Mouse (Mus musculus) 3T3-L1 (cell line): ENCODE results near the gene Gm10295.

Experiments used
- DNase-seq: peaks from one replicate; pipeline ENCODE4 v3.0.0-alpha.2; 2015; ENCODE audit warnings: low read depth, low spot score

Gene Gm10295

DNA sequence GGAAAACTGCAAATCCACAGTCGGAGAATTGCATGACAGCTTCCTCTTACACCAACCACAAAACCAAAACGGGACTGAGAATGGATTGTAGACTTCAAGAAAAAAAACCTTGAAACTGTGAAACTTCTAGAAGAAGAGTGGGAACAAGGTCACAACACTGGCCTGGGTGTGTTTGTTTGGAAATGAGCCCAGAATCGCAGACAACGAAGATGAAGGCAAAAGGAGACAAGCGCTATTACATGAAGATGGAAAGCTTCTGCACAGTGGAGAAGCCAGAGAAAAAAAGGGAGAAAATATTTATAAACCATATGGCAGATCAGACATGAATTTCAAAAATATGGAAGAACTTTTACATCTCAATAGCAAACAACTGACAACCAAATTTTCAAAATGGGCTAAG is 4.3 kb upstream of the Gm10295 start:
- no peak for DNase-seq

DNA sequence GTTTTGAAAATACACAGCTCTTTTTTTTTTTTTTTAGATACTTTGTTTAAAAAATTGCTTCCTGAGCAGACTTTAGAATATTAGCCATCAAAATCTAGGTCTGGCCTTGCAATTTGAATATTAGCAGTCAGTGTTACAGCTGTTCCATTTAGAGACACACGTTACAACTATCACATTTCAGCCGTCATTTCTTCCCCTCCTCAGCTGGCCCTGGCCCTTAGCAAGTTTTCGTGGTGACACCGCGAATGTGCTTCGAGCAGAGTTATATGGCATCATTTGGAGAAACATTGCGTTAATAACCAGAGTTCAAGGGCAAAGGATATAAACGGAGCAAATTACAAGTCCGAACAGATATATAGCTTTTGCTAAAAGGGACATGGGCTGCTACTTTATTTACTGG is 2.4 kb downstream of the Gm10295 start:
- no peak for DNase-seq

DNA sequence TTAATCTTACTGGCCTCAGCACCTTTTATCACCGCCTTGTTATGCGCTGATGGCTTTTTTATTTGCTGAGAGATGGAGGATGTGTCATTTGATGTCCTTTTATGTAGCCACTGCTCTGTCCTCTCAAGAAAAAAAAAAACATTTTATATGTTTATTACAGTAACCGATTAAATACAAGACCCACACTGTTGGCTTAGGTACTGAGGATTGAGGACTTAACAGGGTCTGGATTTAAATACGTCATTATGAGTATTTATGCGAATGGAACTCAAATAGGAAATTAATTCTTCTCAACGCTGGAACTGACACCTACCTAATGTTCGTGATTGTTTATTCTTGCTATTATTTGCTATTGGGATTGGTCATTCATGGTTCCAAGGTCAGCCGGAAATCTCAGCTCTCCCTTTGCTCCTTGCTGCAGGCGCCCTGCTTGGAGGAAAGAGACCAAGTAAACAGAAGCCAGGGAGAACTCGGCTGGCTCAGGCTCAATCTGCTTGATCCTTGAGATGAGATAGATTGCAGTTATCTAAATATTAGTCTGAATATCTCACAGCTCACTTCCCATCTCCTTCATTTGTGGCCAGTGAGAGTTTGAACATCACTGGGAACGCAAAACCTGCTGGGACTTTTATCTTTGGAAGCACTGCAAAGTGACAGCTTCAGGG is 26.2 kb downstream of the Gm10295 start:
- DNase-seq = no peak

DNA sequence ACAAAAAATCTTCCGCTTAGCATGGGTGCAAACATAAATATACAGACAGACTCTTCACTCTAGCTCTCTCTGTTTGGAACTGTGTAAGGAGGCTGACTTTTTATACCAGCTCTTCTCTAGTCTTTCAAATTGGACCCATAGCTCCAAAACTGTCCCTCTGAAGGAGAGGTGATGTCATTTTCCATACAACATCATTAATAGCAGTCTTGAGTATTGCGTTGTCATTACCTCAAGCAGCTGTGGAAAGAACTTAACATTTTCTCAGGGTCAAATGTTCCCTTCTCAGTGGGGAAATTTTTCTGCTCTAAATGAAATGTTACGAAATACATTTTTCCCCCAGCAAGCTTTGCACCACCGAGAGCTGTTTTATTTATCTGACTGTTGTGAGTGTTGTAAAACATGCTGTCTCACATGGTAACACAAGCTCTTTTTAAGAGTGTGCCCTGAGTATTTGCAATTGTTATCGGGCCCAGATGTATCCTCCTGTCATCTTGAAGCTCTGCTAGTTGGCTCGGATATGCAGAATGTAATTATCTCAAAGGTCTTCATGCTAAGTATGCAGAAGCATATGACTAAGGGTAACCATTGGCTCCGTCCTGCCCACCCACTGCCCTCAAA is 38.0 kb downstream of the Gm10295 start:
- DNase-seq = no peak

DNA sequence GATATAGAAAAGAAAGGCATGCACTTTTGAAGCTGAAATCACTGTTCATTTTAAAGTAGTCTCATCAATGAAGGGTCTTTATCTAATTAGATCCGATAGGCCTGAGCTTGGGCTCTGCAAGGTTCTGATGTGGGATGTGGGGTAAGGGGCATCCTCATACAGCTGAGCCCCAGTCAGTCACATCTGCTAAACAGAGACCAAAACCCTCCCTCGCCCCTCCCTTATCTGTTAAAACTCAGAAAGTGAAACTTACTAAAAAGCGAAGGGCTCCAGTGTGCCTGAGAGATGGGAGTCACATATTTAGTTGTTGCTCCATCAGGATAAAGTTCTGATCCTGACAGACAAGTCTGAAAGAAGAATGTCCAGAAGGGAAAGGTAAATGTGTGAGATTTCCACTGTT is 38.9 kb downstream of the Gm10295 start:
- DNase-seq = no peak

DNA sequence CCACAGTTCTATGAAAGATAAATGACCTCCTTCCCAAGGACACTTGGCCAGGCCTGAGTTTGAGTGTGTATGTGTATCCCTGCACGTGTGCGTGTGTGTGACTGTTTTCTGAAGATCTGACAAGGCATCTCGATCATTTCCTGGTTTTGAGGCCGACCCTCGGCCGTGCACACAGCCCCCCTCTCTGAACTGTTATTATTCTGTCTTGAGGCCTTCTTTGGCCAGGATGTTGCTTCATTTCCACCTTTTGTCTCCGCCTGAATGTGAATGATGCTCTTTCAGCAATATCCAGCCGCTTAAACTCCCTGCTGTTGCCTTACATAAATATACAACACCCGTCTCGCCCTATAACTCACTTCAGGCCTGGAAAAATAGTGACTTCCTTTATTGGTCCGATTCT is 39.9 kb downstream of the Gm10295 start:
- no peak for DNase-seq

DNA sequence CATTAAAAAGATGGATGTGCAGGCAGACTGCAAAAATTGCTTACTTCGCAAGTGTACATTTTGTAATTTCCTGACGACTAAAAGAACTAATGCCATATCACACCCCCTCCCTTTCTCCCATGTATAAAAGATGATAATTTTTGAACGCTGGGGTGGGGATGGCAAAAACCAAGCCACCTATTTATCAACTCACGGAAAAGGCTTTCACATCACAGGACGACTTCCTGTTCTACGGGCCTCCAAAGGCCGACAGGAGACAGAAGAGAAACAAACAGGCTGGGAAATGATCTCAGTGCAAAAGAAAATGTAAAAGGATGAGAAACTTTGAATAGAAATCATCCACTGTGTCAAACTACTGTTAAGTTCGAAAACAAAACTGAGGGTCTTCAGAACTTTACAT is 43.2 kb downstream of the Gm10295 start:
- DNase-seq = no peak

DNA sequence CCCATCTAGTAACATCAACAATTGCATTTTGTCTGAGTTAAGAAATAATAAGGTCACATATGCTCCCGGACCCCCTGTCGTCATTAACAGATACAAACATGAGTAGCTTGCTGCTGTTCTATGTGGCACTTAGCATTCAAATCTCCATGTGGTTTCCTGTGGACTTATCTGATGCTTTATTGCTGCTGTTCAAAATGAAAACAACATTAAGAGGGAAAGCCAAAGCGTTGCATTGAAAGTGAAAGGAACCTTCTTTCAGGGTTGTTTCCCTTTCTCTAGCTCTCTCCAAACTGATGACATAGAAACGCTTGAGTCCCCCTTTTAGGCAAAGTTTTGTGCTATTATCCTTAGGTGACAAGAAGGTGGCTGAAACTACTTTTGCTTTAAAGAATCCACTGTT is 48.6 kb downstream of the Gm10295 start:
- no peak for DNase-seq
